Mouse (Mus musculus) c-Kit-positive CD71-positive TER-119-positive erythroid progenitor cells, embryonic 14.5 days (primary cell): ENCODE results near the gene Ubtd1.
A peak's percentile ranks its signal among the peaks of the same experiment; 100 is the strongest.

Experiments
- DNase-seq: peaks from one replicate; pipeline ENCODE4 v3.0.0-alpha.2; 2013; ENCODE audit warnings: low spot score

Gene Ubtd1

DNA sequence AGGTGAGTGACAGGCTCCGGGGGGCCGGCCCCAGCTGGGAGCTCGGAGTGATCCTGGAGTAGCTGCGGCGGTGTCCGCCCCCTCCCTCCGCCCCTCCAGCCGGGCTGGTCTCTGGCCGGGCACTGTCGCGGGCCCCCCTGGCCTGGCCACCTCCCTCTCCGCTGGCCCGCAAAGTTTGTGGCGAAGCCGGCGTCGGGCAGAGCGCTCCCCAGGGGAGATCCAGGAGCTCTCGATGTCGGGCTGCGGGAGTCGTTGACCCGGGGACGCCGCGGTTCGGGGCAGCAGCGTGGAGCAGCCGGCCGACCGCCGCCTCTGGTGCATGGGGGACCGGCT lies at the start of gene Ubtd1:
Gene Ubtd1 (plus strand): TSS at position 169 of the 333 bp plus-strand sequence.
- no peak for DNase-seq

DNA sequence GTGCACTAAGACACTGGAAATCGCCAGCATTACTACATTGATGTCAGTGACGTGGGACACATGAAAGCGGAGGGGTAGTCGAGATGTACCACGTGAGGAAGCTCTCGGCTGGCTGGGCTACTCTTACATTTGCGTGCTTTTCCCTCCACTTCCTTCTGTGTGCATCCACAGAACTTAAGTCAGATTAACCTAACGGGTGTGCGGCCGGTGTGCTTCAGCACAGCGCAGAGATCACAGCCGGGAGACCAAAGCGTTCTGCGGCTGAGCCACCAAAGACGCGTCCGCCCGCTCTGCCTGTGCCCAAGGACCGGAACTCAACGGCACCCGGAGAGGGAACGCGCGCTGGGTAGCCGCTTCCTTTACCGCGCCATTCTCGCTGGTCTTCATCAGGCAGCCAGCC lies 48.9 kb upstream of the Ubtd1 start:
- peak; percentile 36 for DNase-seq

DNA sequence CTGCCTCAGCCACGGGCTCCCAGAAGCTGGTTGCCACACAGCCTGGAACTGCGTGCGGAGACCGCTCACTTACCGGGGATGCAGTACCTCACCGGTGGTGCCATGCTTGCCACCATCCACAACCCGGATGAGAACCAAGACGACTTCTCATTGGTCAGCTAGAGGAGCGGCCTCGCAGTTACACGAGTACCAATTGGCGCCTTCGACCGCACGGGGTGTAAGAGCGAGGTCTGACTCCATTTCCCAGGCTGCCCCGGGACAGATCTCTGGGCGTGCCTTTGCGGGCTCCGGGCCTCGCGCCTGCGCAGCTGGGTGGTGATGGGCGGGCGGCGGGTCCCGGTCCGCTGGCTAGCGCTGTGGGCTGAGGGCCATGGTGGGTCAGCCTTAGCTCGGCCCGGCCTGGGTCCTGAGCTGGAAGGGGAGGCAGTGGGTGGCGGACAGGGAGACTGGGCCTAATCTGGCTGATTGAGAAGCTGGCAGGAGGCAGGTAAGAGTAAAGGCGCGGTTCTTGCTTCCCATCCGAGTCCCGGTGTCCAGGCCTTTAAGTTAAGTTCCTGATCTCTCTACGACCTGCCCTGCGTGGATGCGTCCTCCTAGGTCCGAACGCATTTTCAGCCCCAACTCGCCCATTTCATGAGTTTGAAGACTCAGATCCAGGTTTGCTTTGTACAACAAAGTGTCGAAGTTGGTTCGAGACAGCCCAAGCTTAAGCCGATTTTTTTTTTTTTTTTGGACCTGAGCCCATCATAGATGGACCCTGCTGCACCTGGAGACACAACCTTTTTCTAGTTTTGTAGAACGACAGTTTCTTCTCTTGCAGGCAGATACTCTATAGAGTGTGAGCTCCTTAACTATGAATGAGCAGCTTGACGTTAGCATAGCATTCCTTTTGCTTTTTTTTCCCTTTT lies 48.1 kb upstream of the Ubtd1 start, which contains the start of the genes Exosc1 and Zdhhc16:
Gene Exosc1 (minus strand): TSS at position 245 of the 908 bp plus-strand sequence.
Gene Zdhhc16 (plus strand): TSS at position 302 of the 908 bp plus-strand sequence.
- peak; percentile 98 for DNase-seq

DNA sequence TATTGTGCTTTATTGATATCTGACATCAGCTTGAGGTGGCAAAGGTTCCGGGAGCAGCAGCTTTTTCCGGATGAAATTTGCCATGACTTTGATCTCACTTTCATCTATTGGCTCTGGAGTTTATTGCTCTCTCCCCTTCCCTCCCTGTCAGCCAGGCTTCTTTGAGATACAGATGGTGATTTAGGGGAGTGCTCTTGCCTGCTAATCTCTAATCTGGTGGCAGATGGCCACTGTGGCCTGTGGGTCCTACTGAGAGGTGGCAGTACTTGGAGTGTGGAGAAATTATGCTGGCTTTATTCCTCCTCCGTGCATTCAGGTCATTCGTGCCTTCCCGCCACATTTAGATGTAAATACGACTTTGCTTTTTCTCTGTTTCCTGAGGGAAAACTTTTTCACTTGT lies 47.4 kb upstream of the Ubtd1 start:
- DNase-seq: peak; percentile 44

DNA sequence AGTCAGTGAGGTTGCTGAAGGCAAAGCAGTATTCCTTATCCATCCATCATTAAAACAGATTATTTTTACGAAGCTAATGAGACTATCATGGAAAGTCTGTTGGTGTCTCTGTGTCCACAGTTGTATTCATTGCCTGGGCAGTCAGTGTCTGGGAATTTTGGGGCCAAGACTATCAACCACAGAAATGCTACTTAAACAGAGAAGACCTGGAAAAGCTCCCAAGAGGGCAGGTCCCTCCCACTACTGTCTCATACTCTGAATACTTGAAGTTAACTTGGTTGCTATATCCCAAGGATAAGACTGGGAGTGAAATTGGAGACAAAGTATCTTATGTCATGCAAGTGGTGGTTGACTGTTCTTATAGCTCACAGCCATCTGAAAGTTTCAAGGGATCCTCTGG lies 45.6 kb upstream of the Ubtd1 start:
- no peak for DNase-seq

DNA sequence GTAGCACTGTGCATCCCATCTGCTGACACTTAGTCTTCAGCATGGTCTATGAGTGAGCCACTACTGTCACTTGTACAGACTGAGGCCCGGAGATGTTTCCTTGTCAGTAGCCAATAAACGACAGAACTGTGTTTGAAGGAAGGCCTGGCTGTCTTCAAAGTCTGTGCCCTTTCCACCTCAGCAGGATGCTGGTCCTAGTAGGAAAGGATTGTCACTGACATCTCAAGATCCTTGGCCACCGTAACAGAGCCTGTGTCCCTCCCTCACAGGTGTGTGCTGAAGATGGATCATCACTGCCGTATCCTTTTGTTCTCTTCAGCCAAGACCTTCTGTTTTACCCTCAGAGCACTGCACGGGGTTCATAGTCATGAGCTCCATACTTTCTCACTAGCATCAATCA lies 43.0 kb upstream of the Ubtd1 start:
- DNase-seq: no peak

DNA sequence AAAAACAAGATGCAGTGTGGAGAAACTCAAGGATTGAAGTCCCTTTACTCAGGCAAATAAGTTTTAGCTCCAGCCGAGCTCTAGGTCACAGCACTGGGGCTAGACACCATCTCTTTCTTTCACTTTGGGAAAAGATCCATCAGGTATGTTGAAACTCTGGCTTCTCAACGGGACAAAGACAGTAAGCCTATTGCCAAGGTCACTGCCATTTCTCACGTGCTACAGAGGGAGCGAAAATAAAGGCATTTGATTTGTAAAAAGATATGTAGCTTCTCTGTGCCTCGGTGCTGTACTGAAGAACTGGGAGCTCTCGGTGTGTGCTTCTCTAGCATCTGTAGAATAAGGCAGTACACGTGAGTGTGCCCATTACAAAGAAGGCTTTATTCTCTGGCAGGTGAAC lies 37.7 kb upstream of the Ubtd1 start:
- no peak for DNase-seq

DNA sequence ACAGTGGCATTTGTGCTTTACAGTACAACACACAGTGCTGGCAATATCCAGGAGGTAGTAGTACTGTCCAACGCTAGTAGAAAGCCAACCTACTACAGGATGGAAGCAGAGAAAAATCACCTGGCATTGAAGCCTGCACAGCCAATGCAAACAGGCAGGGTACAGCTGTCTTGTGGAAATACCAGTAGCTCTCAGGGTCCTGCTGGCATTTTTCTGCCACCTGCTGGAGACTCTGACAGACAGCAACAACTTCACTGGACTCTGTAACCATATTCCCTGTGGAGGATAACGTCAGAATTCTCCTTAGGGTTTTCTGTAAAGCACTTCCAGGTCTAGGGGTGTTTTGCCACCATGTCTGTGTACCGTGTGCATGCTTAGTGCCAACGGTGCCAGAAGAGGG lies 29.3 kb upstream of the Ubtd1 start:
- DNase-seq: no peak

DNA sequence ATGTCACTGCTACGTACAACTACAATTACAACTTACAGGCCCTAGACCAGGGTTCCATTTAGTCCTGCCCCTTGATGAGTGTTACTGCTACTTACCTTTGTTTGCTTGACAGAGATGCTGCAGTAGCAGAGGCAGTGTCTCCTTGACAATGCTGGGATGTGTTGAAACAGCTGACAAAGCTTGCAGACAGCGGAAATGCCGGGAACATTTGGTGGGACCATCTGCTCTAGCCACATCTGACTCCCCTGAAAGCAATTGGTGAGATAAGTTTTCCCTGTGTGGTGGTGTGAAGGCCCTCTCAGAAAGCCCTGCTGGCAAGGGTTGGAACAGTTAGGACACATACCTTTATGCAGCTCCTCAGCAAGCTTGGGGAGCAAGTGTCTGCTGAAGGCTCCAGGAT lies 28.0 kb upstream of the Ubtd1 start:
- DNase-seq: no peak

DNA sequence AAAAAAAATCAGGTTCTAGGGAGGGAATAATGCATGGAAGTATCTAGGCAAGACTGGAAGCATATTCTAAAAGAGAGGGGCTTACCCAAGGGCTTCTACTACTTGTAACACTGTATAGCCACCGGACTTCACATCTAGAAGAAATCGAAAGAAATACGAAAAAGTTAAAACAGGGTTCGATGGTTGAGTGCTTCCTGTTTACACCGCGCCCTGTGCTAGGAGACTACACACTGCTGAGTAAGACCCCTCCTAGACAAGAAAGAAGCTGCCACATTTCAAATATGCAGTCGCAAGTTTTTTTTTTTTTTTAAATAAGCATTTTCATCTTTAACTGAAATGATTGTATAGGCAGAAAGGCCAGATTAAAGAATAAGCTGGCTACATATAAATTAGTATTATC lies 11.9 kb upstream of the Ubtd1 start:
- no peak for DNase-seq

DNA sequence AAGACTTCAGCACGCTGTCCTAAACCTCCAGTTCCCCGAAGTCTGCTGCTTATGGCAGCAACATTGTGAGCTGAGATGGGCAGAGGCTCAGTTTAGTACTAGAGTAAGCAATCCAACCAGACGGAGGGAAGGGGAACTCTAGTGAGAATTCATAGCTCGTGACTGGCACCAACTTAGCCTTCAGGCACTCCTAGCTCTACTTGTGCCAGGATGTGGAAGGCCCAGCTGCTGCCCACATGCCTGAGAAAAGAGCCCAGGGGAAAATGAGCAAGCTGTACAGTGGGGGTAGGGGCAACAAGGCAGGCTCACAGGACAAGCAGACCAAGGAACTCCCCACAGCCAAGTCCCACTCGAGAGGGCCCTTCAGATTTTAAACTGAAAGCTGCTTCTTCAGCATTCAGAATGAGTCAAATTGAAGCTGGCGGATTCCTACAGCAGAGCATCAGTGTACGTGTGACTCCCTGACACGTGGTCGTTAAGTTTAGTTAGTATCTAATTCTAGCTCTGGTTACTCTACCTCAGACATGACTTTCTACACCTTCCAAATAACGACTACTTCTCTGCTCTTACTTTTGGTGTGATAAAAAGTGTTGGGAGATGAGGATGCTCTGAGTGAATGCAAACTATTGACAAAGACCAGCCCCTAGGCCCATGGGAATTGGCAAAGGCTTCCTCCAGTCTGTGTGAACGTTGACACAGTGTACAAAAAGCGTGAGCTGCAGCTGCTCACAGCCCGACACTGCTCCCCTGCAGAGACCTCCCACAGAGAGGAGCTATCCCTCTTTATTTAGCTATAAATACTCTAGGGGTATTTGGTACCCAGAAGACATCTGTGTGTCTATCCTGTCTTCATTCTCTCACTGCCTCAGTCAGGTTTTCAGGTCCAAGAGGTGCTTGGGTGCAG lies 7.4 kb upstream of the Ubtd1 start:
- no peak for DNase-seq

DNA sequence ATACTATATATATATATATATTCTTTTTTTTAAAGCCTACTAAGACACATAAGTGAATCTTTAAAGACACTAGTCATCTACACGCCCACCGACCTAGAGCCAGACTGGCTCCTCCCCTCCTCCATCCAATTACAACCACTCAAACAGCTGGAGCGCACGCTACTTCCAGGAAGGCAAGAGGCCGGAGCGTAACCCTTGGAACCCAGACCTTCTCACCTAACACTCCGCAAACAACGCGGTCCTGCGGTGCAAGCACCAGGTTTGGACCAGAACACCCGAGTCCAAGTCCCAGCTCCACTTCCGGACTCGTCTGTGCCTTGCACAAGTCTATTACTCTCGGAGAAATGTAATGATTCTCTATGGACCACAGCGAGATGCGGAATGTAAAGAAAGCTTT lies 1.1 kb upstream of the Ubtd1 start:
- DNase-seq: peak; percentile 57

DNA sequence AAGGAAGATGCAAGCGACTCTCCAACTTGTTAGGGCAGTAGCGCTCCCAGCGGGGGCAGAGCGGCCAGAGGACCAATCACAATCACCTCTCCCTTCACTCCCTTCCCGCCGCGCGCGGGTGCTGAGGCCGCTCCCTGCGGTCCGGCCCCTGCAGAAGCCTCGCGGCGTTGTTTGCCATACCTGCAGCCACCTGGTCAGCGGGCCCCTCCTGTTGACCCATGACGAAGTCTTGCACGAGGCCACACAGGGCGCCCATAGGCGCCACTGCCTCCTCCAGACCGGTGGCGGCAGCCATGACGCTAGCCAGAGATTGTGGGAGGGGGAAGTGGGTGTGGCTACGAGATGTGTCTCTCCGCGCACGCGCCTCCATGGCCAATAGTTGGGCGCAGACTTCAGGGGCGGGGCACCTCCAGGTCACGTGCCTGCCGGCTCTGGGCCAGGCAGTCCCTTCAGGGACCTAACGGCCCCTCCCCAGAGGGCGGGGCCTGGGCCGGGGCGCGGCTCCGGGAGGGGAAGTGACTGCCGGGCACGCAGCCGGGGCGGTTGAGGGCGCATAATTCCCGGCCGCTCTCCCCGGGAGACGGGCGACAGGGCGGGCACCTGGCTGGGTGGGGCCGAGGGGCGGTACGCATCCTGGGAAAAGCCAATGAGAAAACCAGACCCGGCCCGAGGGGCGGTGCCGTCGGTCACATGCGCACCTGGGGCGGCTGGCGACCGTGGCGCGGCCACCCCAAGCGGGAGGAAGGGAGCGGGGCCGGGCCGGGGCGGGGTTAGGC lies 556 bp upstream of the Ubtd1 start, which contains the start of gene Mms19:
Gene Mms19 (minus strand): TSS at position 339 of the 776 bp plus-strand sequence.
- DNase-seq: peak; percentile 98

DNA sequence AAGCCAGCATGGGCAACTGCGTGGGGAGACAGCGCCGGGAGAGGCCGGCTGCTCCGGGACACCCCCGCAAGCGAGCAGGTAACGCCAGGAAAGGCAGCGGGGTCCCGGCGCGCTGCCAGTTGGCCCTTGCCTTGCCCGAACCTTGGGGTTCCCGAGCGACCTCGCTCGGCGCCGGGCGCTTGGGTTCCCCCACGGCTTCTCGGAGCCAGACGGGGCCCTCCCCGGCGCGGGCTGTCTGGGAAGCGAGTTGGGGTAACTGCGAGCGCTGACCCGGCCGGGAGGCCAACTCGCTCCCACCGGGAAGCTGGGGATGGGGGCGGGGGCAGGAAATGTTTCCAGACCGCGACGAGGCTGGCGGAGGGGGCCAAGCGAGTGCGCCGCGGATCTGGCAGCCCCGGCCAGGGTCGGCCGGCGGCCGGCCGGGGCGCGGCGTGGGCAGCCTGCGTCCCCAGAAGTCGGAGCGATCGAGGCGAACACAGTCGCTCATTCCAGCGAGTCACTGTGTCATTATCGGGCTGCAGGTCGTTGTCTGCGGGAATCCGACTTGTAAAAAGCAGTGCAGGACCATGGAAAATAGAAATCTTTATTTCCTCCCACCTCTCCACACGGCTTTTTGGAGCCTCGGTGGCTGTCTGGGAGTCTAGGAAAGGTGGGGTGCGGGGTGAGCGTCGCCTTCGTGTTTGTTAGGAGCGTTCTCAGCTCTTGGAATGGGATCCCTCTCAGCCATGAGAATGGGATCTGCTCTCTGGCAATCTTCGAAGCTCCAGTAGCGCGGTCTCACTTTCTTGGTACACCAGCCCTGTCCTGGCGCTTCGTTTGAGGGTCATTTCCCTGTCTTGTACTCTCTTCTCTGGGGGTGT lies 598 bp downstream of the Ubtd1 start:
- DNase-seq: peak; percentile 15

DNA sequence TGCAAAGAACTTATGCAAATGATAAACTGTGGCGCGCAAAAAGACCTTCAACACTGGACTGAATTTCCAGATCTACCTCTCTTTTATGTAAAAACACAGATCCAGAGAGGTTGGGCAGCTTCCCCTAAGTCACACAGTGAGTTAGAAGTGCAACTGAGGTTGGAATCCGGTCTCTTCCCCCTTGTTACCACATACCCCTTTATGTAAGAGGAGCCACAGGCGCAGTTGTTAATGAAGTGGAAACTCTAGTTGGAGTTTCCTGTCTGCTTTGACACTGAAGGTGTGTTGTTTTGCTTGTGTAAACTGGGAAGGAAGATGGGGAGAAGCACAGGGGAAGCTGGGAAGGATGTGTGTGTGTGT lies 1.2 kb downstream of the Ubtd1 start:
- no peak for DNase-seq

DNA sequence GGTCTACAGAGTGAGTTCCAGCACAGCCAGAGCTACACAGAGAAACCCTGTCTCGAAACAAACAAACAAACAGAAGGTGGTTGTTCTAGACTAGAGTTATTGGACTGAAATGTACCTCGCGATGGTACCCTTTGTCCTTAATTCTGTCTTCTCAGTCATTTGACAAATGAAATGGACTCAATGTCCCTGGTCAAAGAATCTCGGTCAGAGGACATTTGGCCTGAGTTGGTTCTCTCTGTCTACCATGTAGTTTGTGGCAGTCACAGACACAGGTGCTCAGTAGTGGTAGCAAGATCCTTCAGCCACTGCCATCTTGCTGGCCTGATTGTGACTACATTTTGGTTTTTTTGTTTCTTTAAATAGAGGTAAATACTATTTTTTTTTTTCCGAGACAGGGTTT lies 4.4 kb downstream of the Ubtd1 start:
- DNase-seq: no peak

DNA sequence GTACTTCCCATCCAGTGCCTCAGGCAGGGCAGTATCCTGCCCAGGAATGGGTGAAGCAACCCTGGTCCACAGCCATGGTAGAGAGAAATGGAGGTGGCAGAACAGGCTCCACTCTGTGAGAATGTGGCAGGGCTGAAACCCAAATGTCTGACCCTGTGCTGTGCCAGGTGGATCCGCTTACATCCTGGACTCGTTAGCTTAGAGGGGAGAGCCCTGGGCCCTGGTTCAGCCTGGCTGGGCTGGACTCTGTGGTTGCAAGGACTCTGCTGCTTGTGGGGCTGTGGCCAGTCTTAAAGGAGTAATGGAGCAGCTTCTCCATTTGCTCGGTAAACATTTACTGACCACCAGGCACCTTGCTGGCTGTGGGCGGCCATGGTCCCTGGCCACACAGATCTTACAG lies 5.6 kb downstream of the Ubtd1 start:
- no peak for DNase-seq

DNA sequence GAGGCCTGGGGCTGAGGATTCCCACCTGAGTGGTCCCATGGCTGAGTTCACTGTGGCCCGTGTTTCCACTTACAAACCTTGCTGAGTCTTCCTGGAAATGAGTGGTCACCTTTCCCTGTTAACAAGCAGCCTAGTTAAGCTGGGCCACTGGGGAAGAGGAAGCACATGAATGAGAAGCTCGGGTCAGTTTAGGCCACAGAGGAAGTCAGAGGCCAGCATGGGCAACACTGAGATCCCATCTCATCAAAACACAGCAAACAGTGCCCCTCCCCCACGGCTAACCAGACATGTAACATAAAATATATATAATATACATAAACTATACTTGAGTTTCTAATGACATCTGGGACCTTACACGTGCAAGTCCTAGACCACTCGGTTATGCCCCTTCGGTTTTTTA lies 8.2 kb downstream of the Ubtd1 start:
- DNase-seq: no peak

DNA sequence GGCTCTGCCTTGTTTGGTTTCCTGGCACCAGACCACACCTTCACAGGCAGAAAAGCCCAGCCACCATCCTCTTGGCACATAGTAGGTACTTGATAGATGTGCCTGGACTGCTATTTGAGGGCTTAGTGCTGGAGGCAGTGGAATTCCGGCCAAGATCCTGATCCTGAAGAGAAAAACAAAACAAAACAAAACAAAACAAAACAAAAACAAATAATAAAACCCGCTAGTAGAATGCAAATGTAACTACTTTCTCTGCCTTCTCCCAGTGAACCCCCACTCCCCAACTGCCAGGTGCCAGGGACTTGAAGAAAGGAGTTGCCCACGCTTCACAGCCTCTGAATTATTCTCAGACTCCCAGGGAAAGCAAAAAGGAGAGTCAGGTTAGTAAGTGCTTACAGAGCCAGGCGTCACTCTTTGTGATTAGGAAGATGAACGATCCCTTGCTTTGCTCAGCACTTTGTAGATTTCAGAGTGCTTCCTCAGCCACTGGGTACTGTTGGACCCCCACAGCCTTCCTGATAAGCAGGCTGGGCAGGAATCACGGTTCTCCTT lies 10.4 kb downstream of the Ubtd1 start:
- no peak for DNase-seq

DNA sequence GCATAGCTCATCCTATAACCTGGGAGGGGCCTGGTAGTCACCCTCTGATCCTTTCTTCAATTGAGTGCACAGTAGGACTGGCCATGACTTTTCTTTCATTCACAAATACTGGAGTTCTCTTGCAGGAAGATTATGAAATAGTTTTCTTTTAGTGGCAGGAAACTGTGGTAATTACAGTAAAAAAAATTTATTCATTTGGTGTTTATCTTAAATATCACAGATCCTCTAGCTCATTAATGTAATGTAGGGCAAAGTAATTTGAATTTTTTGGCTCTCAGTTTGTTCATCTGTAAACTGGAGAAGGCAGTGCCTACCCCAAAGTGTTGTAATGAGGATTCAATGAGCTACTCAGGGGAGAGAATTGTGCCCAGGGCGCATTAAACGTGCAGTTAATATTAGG lies 11.4 kb downstream of the Ubtd1 start:
- DNase-seq: no peak

DNA sequence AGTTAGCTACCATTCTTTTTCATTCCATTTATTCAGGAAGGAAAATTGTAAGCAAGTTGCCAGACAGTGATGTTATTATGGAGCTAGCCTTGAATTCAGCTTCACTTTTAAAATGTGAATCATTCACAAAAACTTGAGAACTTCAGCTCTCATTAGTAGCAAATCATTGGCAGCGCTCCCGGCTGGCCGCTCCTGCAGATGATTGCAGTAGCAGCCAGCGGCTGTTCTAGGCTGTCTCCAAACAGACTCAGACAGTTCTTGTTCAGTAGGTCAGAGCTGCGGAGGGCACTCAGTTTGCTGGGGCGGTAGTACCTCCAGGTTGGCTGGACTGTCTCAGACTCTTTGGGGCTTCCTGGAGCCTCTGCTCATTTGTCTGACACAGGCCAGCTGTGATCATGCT lies 11.9 kb downstream of the Ubtd1 start:
- DNase-seq: no peak
